Mouse (Mus musculus) right cerebral cortex, postnatal 25 days (tissue): ENCODE measurements around the gene Cnppd1.

Source experiments
- DNase-seq: peaks from one replicate; pipeline ENCODE4 v3.0.0; 2022

Cnppd1 gene

DNA sequence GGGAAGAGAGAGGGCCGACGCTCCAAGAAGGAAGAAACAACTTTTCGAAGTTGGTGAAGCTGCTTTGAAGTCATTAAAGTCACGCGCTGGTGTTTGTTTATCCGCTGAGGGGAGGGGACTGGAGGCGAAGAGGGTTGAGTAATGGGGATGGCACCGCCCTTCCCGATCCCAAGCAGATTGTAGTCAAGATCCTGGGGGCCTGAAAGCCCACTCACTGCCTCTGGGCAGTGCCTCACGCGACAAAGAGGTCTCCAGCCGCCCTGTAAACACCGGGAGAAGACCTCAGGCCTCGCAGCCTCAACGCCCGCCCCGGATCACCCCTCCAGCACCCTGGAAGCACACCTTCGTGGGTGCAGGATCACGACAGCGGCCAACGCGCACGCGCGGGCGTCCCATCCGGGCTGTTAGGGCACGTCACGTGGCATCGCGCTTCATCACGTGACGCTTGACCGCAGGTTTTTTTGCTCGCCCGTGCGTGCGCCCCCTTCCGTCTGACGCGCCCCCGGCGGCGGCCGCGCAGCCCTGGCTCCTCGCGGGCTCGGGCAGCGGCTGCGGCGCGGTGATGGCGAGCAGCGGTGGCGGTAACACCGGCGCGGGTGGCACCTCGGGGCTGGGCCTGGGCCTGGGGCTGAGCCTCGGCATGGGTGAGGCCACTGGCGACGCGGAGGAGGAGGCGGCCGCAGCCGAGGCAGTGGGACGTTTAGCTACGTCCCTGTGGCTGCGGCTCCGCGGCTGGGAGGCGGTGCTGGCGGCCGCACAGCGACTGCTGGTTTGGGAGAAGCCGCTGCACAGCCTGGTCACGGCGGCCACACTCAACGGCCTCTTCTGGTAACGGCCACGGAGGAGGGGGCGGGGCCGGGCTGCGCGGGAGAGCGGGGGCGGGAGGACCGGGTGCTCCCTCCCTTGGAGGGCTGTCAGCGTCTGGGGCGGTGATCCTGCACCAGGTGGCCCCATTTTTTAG is at the start of gene Cnppd1, which contains the start of gene Retreg2:
Cnppd1 (minus strand) TSS at position 411 of the 961 bp plus-strand sequence.
Retreg2 (plus strand) TSS at position 478 of the 961 bp plus-strand sequence.
- peak; percentile 95 for DNase-seq

DNA sequence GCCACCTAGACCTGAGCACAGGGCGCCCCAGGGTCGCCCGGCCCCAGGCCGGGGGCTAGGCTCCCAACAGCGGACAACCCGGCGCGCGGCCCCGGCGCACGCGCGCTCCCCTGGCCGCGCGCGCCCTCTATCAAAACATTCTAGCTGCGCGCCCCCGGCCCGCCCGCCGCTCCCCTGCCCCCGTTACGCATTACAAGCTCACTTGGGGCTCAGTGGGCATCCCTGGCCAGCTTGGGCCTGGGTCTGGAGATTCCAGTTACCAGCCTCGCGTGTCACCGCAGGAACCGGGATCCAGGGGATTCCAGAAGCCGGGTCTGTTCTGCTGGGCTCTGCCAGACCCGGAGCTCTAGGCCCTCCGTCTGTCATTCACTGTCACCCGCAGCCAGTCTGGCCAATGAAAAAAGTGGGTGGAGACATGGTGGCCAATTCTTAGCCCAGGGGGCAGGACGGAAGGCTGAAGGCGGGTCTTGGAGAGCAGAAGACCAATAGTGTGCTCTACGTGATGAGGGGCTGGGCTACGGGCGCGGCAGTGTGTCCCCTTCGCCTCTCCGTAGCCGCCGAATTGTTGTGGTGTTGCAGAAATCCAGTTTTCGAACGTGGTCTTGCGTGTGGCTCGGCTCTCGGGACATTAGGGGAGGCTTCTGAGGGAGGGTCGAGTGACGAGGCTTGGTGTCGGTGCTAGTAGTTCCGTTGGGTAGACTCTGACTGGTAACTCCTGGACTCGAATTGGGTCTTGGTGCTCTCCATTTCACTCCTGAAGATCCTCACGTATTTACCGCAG is 49.3 kb upstream of the Cnppd1 start, which contains the start of the genes Ankzf1 and Atg9a:
Ankzf1 (plus strand) TSS at position 530 of the 781 bp plus-strand sequence.
Atg9a (minus strand) TSS at position 575 of the 781 bp plus-strand sequence.
- DNase-seq = peak; percentile 95

DNA sequence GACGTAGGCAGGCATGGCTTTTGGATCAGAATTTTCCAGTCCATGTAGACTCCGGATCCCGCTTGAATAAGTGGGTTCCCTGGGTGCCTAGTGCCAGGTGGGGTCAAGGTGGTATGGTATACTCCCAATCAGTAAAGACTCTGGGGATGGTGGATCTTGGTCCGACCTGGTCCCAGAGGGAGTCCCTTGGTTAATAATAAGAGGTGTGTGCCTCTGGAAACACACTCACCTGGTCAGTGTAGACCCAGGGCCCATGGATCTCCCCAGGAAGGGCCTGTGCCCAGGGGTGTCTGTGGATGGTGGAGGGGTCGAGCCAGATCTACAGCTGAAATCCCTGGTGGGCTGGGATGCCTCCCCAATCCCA is 48.7 kb upstream of the Cnppd1 start:
- no peak for DNase-seq

DNA sequence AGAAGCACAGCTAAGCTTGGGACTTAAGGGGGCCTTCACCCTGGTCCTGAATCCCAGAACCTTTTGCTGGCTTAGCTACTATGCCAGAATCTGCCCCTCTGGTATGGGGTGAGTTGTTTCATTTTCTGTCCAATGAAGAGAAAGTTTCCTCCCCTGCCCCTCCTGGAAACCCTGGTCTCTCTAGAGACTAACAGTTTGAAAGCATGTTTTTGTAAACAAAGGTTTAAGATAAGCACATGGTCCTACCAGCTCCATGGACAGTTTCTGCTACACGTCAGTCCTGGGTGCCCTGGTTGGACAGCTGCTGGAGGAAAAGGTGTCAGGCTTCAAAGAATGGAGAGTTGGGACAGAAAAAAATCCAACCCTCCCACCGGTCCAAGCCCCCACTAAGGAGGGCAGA is 48.1 kb upstream of the Cnppd1 start:
- DNase-seq = no peak

DNA sequence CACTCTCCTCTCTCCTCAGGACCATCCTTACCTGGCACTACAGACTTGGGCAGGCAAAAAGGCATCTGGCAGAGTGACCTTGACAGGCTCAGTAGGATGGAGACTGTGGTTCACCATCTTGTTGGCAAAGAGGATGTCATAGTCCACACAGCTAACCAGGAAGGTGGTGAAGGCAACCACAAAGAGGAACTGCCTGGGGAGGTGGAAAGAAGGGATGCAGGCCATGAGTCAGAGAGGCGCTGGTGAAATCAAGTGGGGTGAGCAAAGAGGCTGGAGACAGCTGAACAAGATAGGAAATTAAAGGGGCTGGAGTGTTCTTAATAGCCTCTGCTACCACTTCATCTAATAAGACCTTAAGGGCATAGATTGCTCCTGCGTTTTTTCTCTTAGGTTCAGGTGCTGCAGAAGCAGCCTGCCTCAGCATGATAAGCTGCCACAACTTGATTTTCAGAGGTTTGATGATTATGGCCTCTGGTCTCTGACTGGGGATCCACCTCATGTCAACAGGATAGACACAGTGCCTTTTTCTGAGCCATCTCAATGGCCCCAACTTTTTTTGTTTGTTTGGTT is 45.5 kb upstream of the Cnppd1 start:
- DNase-seq = no peak

DNA sequence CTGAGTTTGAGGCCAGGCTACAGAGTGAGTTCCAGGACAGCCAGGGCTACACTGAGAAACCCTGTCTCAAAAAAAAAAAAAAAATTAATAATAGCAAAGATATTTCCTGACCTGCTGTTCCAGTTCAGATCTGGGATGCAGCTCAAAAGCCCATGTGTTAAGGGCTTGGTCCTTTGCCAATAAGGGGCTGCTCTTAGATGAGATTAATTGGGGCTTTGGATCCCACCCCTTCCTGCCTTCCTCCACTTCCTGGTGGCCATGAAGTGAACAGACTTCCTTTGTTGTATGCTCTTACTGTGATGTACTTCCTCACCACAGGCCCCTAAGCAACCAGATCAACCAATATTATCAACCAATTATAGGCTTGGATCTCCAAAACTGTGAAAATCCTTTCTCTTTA is 44.6 kb upstream of the Cnppd1 start:
- no peak for DNase-seq

DNA sequence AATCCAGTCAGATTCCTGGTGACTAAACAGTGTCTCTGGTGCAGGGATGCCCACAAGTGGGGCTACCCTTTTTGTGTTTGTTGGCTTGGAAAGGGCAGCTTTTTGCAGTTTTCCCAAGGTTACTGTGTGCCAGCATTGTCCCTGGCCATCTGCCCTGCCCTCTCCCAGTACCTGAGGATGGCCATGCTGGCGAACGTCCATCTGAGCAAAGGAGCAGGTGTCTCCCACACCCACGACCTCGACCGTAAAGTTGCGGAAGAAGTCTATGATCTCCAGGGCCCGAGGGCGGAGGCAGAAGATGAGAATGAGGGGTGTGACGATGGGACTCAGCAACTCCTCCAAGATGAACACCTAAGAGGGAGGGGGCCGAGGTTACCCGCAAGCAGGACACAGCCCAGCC is 43.0 kb upstream of the Cnppd1 start:
- no peak for DNase-seq

DNA sequence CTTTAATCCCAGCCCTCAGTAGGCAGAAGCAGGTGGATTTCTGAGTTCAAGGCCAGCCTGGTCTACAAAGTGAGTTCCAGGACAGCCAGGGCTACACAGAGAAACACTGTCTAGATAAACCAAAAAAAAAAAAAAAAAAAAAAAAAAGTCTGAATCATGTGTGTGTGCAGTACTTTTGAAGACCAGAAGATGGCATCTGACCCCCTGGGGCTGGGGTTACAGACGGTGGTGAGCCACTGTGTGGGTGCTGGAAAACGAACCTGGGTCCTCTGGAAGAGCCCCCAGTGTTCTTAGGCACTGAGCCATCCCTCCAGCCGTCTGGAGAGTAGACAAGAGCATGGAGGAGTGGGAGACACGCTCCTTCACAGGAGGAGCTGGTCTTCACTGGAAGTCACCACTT is 39.6 kb upstream of the Cnppd1 start:
- DNase-seq = no peak

DNA sequence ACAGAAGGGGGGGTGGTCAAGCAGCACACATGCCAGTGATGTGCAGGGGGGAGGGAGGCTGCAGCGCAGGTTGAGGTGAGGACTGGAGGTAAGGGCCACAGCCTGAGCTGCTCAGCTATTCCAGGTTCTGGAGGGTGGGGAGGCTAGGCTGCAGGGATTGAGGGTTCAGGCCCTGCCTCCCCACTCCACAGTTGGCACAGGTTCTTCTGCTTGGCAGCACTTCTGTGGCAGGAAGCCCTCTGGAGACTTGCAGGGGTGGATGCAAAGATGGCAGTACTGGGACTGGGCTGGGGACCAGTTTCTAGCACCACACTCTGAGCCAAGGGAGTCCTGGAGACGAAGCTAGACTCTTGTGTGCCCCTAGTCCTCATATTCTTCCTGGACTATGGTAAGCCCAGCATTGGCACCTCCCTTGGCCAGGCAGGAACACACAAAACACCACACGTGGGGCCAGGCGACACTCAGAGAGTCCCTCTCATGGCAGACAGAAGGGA is 38.9 kb upstream of the Cnppd1 start:
- DNase-seq = no peak

DNA sequence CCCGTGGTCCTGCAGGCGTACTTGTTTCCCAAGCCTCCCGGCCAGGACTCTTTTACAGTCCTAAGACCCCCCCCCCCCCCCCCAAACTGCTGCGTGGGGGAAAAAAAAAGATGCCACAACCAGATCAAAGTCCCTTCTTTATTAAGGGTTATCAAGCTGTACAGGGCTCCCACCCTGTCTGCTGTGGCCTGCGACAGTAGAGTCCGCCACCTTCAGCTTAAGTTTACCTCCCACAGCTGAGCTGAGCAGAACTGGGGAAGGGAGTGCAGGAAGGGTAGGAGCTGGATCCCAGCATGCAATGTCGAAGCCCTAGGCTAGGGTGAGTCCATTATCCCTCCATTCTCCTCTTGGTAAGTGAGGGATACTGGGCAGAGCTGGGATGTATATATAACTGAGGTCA is 38.2 kb upstream of the Cnppd1 start:
- no peak for DNase-seq

DNA sequence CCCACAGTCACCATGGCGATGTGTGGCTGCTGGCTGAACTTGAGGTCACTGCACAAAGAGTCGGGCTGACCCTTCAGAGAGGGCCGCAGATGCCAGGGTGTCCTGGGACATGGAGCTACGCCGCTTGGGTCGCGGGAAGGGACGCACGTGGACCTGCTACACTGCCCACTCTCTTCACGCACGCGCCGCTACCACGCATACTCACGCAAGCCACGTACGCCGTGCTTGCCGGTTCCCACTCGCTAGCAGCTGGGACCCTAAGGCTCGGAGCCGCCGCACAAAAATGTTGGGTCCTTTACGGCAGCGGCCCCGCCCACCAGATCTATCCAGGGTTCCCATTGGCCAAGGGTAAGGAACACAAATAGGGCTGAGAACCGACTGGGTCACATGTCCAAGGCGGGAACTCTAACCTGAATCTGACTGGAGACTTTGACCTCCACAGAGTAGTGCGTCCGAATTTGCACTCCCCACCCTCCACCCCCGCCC is 37.6 kb upstream of the Cnppd1 start, which contains the start of gene Abcb6:
Abcb6 (minus strand) TSS at position 288 of the 486 bp plus-strand sequence.
- peak; percentile 91 for DNase-seq

DNA sequence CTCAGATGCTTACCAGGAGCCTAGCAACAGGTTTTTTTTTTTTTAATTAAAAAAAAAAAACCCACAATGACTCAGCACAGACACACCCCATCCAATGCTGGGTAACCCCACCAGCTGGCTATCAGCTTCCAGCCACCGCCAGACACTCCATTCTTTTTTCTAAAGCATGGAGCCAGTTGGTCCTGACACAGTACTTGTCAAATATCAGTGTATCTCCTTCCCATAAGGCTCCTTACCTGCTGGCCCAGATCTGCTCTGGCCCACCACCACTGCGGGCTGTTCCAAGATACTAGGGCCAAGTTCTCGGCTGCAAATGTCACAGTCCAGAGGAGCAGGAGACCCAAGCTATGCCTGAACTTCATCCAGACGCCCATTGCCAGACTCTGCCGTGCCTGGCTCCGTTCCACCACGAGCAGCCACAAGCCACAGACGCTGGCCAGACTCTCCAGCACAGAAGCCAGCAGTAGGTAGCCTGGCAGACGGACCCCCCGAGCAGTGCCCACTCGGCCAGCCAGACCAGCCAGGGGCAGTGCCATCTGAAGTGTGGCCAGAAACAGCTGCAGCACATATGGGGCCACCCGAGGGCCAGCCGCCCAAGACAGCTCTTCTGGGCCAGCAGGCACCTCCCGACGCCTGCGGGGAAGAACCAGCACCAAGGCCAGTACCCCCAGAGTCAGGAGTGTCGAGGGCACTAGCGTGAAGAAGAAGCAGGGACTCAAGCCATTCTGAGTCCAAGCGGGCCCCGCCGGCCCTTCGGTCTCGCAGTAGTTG is 37.0 kb upstream of the Cnppd1 start:
- DNase-seq = peak; percentile 37

DNA sequence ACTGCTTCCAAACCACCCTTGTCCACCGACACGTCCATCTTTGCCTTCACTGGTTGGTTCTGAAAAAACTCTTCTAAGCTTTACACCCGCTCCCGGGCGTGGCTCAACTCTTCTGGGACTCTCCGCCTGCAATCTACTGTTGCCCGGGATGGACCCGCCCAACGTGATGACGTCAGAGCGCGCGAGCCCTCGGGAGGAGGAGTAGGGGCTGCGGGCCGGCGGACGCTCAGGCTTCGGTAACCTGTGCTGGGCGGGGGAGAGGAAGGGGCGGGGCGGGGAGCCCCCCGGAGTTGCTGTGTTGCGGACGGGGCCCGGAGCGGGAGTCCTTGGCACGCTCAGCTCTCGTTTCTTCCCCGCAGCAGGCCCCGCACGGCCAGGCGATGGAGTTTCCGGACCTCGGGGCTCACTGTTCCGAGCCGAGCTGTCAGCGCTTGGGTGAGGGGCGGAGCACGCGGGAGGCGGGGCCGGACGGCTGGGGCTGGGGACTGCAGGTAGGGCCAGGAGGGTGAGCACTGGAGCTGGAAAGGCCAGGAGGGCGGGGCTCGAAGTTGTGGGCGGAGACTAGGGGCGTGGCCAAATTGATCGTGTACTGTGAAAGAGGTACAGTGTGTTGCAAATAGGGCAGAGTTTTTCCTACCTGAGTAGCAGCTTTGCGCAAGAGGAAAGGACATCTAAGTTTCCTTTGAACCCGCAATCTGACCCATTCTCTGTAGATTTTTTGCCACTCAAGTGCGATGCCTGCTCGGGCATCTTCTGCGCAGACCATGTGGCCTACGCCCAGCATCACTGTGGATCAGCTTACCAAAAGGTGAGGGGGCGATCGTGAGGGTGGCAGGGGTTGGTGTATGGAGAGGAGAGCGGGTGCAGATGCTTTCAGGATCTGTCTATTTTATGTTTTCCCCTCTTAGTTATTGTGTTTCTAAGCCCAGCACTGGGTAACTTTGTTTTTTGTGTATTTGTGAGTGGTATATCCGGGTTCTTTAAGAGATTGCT is 26.3 kb upstream of the Cnppd1 start, which contains the start of gene Zfand2b:
Zfand2b (plus strand) TSS at position 175 of the 993 bp plus-strand sequence.
- peak; percentile 94 for DNase-seq

DNA sequence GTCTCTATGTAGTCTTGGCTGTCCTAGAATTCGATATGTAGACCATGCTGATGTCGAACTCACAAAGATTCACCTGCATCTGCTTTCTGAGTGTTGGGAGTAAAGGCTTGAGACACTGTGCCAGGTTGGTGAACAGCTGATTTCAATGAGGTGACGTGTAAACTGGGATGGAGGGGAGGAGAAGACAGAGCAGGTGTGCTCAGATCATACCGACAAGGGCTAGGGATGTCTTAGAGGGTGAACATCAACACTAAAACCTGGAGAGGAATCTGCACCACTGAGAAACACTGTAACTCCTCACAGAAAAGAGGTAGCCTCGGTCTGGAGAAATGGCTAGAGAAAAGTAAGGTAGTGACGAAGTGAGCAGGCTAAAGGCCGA is 25.6 kb upstream of the Cnppd1 start:
- no peak for DNase-seq

DNA sequence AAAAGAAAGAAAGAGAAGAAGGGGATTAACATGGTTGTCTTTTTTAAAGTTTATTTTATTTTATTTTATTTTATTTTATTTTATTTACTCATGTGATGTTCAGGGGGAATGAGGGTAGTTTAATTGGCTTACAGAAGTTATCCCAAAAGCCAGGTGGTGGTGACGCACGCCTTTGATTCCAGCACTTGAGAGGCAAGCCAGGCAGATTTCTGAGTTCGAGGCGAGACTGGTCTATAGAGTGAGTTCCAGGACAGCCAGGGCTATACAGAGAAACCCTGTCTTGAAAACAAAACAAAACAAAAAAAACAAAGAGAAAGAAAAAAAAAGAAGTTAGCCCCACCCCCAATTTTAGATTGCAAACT is 17.7 kb upstream of the Cnppd1 start:
- DNase-seq = no peak

DNA sequence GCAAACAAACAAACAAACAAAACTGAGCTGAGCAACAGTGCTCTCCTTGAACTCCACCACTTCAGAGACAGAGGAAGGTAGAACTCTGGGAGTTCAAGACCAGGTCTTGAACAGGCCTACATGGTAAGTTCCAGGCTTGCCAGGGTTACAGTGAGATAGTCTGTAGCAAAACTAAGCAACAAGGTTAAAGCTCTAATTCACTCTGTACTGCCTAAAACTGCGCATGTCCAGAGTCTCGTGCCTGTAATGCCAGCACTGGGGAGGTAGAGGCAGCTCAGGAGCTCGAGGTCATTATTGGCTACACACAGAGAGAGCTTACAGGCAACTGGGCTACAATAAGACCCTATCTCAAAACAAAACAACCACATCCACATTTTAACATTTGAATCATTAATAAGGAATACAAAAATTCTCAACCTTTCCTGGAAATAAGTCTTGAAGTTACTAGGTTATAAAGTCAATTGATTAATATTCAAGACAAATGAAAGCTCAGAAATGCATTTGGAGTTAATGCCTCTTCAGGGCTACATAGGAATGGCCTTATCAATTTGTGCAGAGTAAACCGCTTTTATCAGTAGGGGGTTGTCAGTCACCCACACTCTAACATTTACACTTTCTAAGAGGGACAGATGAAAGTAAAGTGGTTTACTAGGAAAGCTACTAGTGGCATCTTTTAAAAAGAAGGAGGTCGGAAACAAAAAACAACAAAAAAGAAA is 17.2 kb upstream of the Cnppd1 start:
- DNase-seq = no peak

DNA sequence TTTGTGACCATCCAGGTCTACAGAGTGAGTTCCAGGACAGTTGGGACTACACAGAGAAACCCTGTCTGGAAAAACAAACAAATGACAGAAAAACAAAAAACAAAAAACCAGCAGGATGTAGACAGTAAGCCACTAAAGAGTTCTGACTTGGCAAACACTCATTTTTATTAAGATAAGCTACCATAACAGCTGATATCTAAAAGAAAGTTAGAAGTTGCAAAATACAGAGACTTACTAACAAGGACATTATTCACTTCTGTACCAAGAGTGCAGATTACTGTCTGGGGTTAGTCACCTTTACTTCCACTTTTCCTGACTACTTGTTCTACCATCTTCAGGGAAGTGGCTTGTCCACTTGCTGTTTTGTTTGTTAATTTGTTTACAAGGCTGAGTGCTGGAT is 16.5 kb upstream of the Cnppd1 start:
- no peak for DNase-seq

DNA sequence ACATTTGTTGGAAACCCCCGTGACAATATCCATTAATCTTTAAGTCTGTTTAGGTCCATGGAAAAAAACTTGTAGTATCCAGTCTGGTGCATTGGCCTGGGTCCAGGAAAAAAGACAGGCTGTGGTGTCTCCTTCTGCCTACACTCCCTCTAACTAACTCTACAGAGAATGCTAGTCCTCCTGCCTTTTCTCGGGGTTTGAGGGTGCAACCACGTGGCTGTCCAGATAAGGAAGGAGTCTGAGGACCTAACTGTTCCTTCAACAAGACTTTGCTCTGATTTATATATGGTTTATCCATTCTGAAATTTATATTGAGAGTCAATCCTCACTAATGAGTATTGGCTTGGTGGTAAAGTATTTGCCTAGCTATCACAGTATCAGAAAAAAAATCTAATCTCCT is 13.3 kb upstream of the Cnppd1 start:
- DNase-seq = no peak

DNA sequence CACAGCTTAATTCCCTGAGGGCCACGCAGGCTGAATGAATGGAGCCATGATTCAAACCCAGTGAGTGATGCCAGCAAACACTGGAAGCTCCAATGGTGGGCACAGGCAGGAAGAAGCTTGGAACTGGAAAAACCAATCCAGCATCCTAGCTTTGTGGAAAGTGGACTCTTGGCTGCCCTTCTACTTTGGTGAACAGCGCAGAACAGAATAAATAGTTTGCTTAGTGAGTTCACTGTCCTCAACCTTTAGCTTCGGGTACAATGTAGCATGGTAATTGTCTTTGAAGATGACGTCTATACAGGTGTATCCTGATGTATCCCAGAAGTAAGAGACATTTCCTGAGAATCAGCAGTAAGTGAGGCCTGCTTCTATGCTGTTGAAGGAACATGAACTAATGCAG is 6.2 kb upstream of the Cnppd1 start:
- DNase-seq = no peak
